Mouse (Mus musculus) midbrain, embryonic 12.5 days (tissue): ENCODE results near the gene Exosc10. TPM values are rescaled to one million over a fixed set of nuclear protein-coding genes. Genes with fewer than 3 reads are reported as not detected.

Source experiments
- ATAC-seq: fragments of 200-750 bp; cut with Nextera tagmentation; 2 replicates; pipeline ENCODE4 v1.8.0; 2017; ENCODE audit warnings: low read depth, moderate TSS enrichment, moderate library complexity; ENCODE audit not compliant: low FRiP score
- H3K27ac ChIP-seq: fragments of 300-500 bp; sonication (generic); replicated peaks from 2 replicates; pipeline ENCODE4 v1.5.1; 2016; ENCODE audit warnings: mild to moderate bottlenecking
- H3K27me3 ChIP-seq: fragments of 300-500 bp; sonication (generic); 2 replicates; pipeline ENCODE4 v1.6.1; 2016; ENCODE audit warnings: mild to moderate bottlenecking
- H3K36me3 ChIP-seq: fragments of 300-500 bp; sonication (generic); 2 replicates; pipeline ENCODE4 v1.6.1; 2016
- H3K4me1 ChIP-seq: fragments of 300-500 bp; sonication (generic); 2 replicates; pipeline ENCODE4 v1.6.1; 2016
- H3K4me2 ChIP-seq: fragments of 300-500 bp; sonication (generic); replicated peaks from 2 replicates; pipeline ENCODE4 v1.6.1; 2016; ENCODE audit warnings: mild to moderate bottlenecking, moderate library complexity
- H3K4me3 ChIP-seq: fragments of 300-500 bp; sonication (generic); 2 replicates; pipeline ENCODE4 v1.5.1; 2016; ENCODE audit warnings: mild to moderate bottlenecking
- H3K9ac ChIP-seq: fragments of 300-500 bp; sonication (generic); replicated peaks from 2 replicates; pipeline ENCODE4 v1.6.1; 2016; ENCODE audit warnings: mild to moderate bottlenecking, moderate library complexity
- H3K9me3 ChIP-seq: fragments of 300-500 bp; sonication (generic); 2 replicates; pipeline ENCODE4 v1.6.1; 2016; ENCODE audit warnings: mild to moderate bottlenecking
- WGBS: fragments of 180-500 bp; shearing (Covaris S2); methylation state at CpG from one replicate; pipeline ENCODE4 v1.1.7; 2016; 5-methylcytosine and 5-hydroxymethylcytosine counted together
- polyA plus RNA-seq: library from polyadenylated mRNA; unstranded; fragments of >200 nt; fragmentation: Nextera tagmentation; extraction: Ambion mirVana; gene quantifications from 2 replicates; pipeline ENCODE4 v1.2.1, GENCODE M21; 2016

Gene Exosc10
- polyA plus RNA-seq, 1 experiment from 2014 or later, result 96.4 TPM

DNA sequence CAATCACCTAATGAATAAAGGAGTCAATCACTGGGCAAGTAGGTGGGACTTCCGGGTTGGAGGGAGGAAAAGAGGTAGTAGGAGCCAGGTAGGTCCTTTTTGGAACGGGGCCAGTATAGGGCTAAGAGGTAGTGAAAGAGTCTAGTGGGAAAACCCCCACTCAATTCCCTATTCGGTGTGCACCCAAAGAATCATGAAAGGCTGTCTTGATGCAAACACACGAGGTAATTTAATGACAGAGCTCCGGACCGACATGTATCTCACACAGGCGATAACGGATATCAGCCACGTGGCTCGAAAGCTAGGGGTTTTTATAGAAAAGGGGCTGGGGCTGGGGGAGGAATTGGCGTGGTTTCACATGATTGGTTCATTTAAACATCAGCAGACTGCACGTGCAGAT lies 40.6 kb downstream of the Exosc10 start:
- Histone ChIP-seq H3K27me3 (no peaks in the 10 kb centered on the region), H3K4me3 (no peak overlapping the region), H3K4me2 (no peak overlapping the region), H3K4me1 (peaks cover 3% of the 10 kb centered on the region; the same call in 1 of the 2 replicates), H3K27ac (no peak overlapping the region), H3K36me3 (peaks cover 49% of the 10 kb centered on the region), H3K9ac (no peak overlapping the region), H3K9me3 (no peaks in the 10 kb centered on the region)
- WGBS, result 96% methylated on average over 12 of the region's 12 CpGs
- ATAC-seq, result no peak

DNA sequence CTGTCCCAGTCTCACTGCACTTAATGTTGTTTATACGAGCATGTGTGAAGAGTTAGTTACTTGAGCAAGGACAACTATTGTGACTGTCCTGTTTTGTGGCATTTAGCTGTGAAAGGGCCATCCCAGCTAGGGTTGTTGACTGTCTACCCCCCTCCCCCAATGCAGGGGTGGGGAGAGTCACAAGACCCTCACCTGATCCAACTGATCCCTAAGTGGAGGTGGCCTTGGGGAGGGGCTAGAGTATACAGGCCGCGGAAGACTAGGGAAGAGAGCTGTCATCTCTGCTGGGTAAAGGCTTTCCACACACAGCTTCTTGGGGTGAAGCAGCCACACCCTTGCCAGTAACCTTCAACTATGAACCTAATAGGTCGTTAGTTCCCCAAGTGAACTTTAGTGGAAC lies 42.1 kb downstream of the Exosc10 start:
- Histone ChIP-seq H3K4me1 (peaks cover 3% of the 10 kb centered on the region; the same call in 1 of the 2 replicates), H3K9me3 (no peaks in the 10 kb centered on the region), H3K9ac (no peak overlapping the region), H3K36me3 (peaks cover 34% of the 10 kb centered on the region), H3K4me2 (no peak overlapping the region), H3K27me3 (no peaks in the 10 kb centered on the region), H3K4me3 (no peak overlapping the region), H3K27ac (no peak overlapping the region)
- 90% methylated on average over 4 of the region's 4 CpGs for WGBS
- no peak for ATAC-seq

DNA sequence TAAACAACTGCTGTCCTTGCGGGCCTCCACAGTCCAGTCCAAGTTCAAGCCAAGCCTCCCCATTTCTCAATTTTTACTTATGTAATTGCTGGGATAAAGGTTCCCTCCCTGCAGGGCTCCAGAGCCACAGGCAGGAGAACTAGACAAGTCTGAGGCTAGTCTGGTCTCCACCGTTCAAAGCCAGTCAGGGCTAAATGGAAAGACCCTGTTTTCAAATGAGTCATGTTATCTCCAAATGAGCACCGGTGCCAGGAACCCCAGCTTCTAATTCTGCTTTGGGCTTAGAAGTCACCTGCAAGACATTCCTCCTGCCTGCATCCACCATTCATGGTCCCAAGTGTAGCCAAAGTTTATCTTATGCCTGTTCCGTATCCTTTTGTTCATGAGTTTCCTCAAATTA lies 43.6 kb downstream of the Exosc10 start:
- ATAC-seq, result no peak
- Histone ChIP-seq H3K4me3 (no peak overlapping the region), H3K4me1 (no peaks in the 10 kb centered on the region), H3K9me3 (no peaks in the 10 kb centered on the region), H3K9ac (no peak overlapping the region), H3K36me3 (peaks cover 18% of the 10 kb centered on the region), H3K27me3 (no peaks in the 10 kb centered on the region), H3K27ac (no peak overlapping the region), H3K4me2 (no peak overlapping the region)
- 91% methylated on average over 4 of the region's 4 CpGs for WGBS

DNA sequence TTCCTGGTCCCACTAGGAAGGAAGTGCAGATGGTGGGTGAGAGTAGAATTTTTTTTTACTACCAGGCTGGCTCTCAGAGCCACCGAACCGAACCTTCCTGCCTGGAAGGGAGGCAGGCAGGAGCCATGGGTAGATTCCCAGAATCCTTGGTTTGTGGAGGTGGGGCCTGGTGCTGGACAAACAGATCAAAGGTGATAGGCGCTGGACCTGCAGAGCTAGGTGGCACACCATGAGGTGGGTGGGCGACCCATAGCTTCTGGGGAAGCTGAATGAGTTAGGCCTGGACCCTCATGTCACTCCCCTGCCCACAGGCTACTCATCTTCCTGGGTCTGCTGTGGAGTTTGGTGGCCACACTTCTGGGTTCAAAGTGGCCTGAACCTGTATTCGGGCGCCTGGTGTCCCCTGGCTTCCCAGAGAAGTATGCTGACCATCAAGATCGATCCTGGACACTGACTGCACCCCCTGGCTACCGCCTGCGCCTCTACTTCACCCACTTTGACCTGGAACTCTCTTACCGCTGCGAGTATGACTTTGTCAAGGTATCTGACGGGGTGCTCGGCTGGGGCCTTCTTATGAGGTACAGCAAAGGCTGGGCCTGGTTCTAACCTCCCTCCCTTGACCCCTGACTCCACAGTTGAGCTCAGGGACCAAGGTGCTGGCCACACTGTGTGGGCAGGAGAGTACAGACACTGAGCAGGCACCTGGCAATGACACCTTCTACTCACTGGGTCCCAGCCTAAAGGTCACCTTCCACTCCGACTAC lies 44.3 kb downstream of the Exosc10 start, which contains the start of gene Masp2:
Masp2 (plus strand) TSS at position 198 of the 764 bp plus-strand sequence.
- peaks cover 16% of the 10 kb centered on the region for H3K36me3 ChIP-seq
- H3K9ac ChIP-seq, result no peak within 1 kb of the TSS
- no peak for ATAC-seq
- WGBS, result 88% methylated on average over 14 of the region's 14 CpGs
- H3K9me3 ChIP-seq, result no peaks in the 10 kb centered on the region
- no peak within 1 kb of the TSS for H3K4me2 ChIP-seq
- H3K27me3 ChIP-seq, result no peaks in the 10 kb centered on the region
- H3K27ac ChIP-seq, result no peak within 1 kb of the TSS
- no peak within 1 kb of the TSS for H3K4me3 ChIP-seq
- no peaks in the 10 kb centered on the region for H3K4me1 ChIP-seq

DNA sequence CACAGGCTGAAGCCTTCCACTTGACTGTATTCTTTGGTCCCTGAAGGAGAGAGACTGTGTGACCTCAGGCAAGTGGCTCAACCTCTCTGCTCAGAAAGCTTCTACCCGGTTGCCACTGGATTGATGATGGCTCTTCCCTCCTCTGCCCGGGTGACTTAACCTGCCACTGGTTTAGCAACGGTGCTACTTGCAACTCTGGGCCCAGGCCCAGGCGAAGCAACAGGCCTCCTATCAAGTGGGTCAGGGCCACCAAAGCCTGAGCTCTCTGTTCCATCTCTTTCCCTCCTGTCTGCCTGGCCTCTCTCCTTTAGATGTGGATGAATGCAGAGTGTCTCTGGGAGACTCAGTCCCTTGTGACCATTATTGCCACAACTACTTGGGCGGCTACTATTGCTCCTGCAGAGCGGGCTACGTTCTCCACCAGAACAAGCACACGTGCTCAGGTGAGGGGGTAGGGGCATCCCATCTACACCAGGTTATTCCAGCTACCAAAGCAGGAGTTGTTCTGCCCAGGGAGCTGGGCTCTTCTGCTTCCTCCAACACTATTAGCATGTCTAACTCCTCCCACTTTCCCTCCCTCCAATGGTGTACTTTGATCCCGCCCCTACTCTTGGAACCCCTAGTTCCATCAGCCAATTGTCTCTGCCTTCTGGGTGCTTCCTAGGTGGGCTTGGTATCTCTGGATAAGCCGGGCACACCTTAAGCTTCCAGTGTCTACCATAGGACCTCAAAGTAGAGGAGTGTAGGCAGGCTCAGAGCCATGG lies 45.3 kb downstream of the Exosc10 start:
- Histone ChIP-seq H3K36me3 (peaks cover 8% of the 10 kb centered on the region), H3K4me1 (no peaks in the 10 kb centered on the region), H3K27me3 (no peaks in the 10 kb centered on the region), H3K9me3 (no peaks in the 10 kb centered on the region), H3K4me2 (no peak overlapping the region), H3K27ac (no peak overlapping the region), H3K9ac (no peak overlapping the region), H3K4me3 (no peak overlapping the region)
- WGBS, result 71% methylated on average over 10 of the region's 10 CpGs
- ATAC-seq, result no peak

DNA sequence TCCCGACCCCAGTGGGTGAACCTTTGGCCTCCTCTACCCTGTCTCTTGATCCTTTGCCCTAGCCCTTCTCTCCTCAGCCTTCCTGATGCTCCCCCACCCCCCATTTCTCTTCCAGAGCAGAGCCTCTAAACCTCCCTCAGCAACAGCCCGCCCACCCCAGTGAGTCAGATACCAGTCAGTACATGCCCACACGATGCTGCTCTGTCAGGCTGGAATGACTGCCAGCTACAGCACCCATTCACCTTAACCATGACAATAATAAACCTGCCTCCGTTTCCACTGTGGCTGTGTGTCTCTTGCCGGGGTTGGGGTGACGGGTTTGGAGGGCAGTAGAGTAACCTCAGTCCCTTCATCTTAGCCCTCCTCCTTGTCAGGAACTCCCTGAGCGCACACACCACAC lies 45.9 kb downstream of the Exosc10 start:
- no peak for ATAC-seq
- Histone ChIP-seq H3K4me3 (no peak overlapping the region), H3K9me3 (no peaks in the 10 kb centered on the region), H3K9ac (no peak overlapping the region), H3K36me3 (peaks cover 3% of the 10 kb centered on the region; the same call in 1 of the 2 replicates), H3K4me2 (no peak overlapping the region), H3K27ac (no peak overlapping the region), H3K27me3 (no peaks in the 10 kb centered on the region), H3K4me1 (no peaks in the 10 kb centered on the region)
- WGBS, result 83% methylated on average over 7 of the region's 7 CpGs

DNA sequence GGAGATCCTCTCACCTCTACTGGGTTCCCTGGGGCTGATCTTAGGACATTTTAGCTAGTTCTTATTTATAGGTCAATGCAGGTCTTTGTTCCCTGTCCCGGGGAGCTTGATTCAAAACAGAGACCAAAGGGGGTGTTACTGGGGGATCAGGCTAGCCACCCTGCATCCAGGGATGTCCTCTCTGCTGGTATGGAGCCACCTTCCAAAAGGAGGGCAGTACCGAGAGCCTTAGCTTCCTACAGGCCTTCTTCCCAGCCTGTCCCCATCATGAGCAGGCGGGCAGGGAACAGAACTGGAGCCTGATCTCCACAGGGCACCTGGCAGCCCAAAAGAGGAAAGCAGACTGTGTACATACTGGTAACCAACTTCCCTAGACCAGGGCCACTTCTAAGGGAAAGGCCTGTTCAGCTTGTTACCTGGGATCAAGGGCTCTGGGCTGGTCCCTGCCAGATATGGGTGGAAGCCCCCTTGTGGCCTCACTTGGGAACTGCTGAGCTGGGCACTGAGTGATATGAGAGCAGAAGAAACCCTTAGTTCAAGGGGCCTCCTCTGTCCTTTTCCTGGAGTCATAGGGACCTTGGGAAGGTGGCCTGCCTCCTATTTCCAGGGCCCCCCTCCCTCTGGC lies 46.4 kb downstream of the Exosc10 start:
- WGBS, result 92% methylated on average over 3 of the region's 3 CpGs
- no peak overlapping the region for H3K9ac ChIP-seq
- no peaks in the 10 kb centered on the region for H3K9me3 ChIP-seq
- no peaks in the 10 kb centered on the region for H3K4me1 ChIP-seq
- ATAC-seq, result peak; percentile 45; the same call in 1 of the 2 replicates
- no peak overlapping the region for H3K4me2 ChIP-seq
- no peak overlapping the region for H3K4me3 ChIP-seq
- H3K27ac ChIP-seq, result no peak overlapping the region
- no peaks in the 10 kb centered on the region for H3K27me3 ChIP-seq
- H3K36me3 ChIP-seq, result peaks cover 3% of the 10 kb centered on the region; the same call in 1 of the 2 replicates

DNA sequence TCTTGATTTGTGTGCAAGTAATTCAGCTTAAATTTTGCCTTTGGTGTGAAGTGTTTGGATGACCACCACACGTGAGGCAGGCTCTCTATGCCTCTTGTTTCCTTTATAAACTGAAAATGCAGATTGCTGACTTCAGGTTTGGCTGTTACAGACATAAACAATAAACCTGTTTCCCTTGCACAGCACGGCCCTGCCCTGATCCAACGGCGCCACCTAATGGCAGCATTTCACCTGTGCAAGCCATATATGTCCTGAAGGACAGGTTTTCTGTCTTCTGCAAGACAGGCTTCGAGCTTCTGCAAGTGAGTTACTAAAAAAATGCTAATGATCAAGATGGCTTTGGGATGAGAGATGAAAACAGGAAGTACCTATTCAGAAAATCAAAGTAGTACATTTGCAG lies 49.5 kb downstream of the Exosc10 start:
- WGBS, result 29% methylated on average over 5 of the region's 5 CpGs
- Histone ChIP-seq H3K4me1 (no peaks in the 10 kb centered on the region), H3K36me3 (peaks cover 25% of the 10 kb centered on the region; the same call in 1 of the 2 replicates), H3K9ac (no peak overlapping the region), H3K9me3 (no peaks in the 10 kb centered on the region), H3K27me3 (no peaks in the 10 kb centered on the region), H3K4me2 (no peak overlapping the region), H3K4me3 (no peak overlapping the region), H3K27ac (no peak overlapping the region)
- ATAC-seq, result no peak

DNA sequence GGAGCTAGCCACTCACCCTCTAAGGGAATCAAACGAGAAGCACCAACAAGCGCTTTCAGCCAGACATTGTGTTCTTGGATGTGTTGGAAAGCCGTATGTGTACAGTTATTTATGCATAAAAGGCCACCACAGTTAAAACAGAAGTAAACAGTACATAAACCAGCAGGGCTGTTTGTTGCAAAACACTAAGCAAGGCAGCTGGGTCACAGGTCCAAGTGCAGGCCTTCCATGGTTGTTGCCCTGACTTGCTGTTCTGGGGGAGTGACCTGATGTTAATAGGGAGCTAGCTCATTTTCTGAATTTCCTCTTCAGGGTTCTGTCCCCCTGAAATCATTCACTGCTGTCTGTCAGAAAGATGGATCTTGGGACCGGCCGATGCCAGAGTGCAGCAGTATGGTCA lies 51.6 kb downstream of the Exosc10 start:
- no peaks in the 10 kb centered on the region for H3K9me3 ChIP-seq
- no peak overlapping the region for H3K4me2 ChIP-seq
- no peaks in the 10 kb centered on the region for H3K27me3 ChIP-seq
- no peak overlapping the region for H3K9ac ChIP-seq
- H3K27ac ChIP-seq, result no peak overlapping the region
- no peak overlapping the region for H3K4me3 ChIP-seq
- no peak for ATAC-seq
- WGBS, result 91% methylated on average over 5 of the region's 5 CpGs
- H3K36me3 ChIP-seq, result peaks cover 40% of the 10 kb centered on the region
- H3K4me1 ChIP-seq, result no peaks in the 10 kb centered on the region

DNA sequence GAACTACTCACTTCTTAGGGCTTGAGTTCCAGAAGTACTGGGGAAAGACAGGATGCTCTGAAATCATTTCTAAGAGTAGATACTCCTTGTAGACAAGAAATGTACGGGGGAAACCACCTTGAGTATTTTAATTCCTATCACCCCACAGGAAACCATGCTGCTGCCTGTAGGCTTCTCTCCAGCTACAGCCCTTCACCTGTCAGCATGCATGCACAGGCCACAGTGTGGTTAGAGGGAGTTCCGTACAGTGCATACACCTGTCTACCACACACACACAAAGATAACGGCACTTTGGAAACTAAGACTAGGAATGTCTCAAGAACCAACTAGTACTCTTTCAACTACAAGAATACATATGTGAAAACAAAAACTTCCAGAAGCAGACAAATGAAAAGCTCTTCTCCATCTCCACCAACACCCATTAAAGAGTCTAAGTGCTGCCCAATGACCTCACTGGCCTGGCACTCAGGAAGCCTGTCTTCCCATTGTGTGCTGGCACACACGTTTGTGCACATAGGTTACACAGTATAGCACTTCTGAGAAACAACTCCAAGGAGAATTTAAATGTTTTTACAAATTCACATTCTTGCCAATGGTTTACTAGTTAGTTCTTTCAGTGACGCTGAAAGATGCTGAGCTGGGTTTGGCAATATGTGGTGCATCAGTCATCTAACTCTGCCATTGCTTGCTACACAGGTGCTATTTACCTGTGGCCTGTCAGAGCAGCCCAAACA lies 52.6 kb downstream of the Exosc10 start:
- Histone ChIP-seq H3K9me3 (no peaks in the 10 kb centered on the region), H3K27ac (no peak overlapping the region), H3K36me3 (peaks cover 50% of the 10 kb centered on the region), H3K4me2 (no peak overlapping the region), H3K4me3 (no peak overlapping the region), H3K9ac (no peak overlapping the region), H3K27me3 (no peaks in the 10 kb centered on the region), H3K4me1 (no peaks in the 10 kb centered on the region)
- WGBS, result 77% methylated on average over 5 of the region's 5 CpGs
- ATAC-seq, result no peak

DNA sequence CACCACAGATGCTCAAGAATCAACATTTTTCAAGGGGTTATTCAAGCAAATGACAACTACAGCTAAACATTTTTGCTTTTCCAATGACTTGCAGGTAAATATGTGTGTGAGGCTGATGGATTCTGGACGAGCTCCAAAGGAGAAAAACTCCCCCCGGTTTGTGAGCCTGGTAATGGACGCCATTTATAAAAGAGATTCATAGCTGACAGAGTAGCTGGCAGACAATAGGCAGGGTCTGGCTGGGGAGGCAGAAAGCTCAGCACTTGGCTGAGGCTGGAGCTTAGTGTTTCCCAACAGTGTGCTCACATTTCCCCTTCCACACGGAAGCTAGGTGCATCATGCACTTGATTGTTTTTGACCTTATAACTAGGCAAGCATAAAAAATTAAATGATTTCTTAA lies 54.3 kb downstream of the Exosc10 start:
- no peak for ATAC-seq
- Histone ChIP-seq H3K27ac (no peak overlapping the region), H3K4me1 (no peaks in the 10 kb centered on the region), H3K4me2 (no peak overlapping the region), H3K9ac (no peak overlapping the region), H3K9me3 (no peaks in the 10 kb centered on the region), H3K27me3 (no peaks in the 10 kb centered on the region), H3K36me3 (peaks cover 64% of the 10 kb centered on the region), H3K4me3 (no peak overlapping the region)
- whole genome bisulfite sequencing, result 71% methylated on average over 4 of the region's 4 CpGs
